Mouse (Mus musculus) intestine, embryonic 15.5 days (tissue): ENCODE results near the gene Manea. TPM values are rescaled to one million over a fixed set of nuclear protein-coding genes. Genes with fewer than 3 reads are reported as not detected.

Experiments used
- ATAC-seq: fragments of 200-750 bp; cut with Nextera tagmentation; 2 replicates; pipeline ENCODE4 v1.8.0; 2017; ENCODE audit warnings: moderate TSS enrichment, moderate library complexity
- H3K27ac ChIP-seq: fragments of 300-500 bp; sonication (generic); 2 replicates; pipeline ENCODE4 v1.5.1; 2015; ENCODE audit warnings: mild to moderate bottlenecking, inconsistent platforms
- H3K27me3 ChIP-seq: fragments of 300-500 bp; sonication (generic); replicated peaks from 2 replicates; pipeline ENCODE4 v1.6.1; 2015; ENCODE audit warnings: inconsistent platforms
- H3K36me3 ChIP-seq: fragments of 300-500 bp; sonication (generic); 2 replicates; pipeline ENCODE4 v1.6.1; 2015; ENCODE audit warnings: inconsistent platforms
- H3K4me1 ChIP-seq: fragments of 300-500 bp; sonication (generic); replicated peaks from 2 replicates; pipeline ENCODE4 v1.6.1; 2015; ENCODE audit warnings: inconsistent platforms
- H3K4me2 ChIP-seq: fragments of 300-500 bp; sonication (generic); replicated peaks from 2 replicates; pipeline ENCODE4 v1.6.1; 2015; ENCODE audit warnings: mild to moderate bottlenecking, inconsistent platforms
- H3K4me3 ChIP-seq: fragments of 300-500 bp; sonication (generic); replicated peaks from 2 replicates; pipeline ENCODE4 v1.5.1; 2015; ENCODE audit warnings: inconsistent platforms
- H3K9ac ChIP-seq: fragments of 300-500 bp; sonication (generic); 2 replicates; pipeline ENCODE4 v1.6.1; 2015; ENCODE audit warnings: inconsistent platforms
- H3K9me3 ChIP-seq: fragments of 300-500 bp; sonication (generic); 2 replicates; pipeline ENCODE4 v1.6.1; 2016; ENCODE audit warnings: inconsistent platforms
- whole genome bisulfite sequencing: fragments of 180-500 bp; shearing (Covaris S2); methylation state at CpG from one replicate; pipeline ENCODE4 v1.1.7; 2015; 5-methylcytosine and 5-hydroxymethylcytosine counted together
- polyA plus RNA-seq: library from polyadenylated mRNA; unstranded; fragments of >200 nt; fragmentation: Nextera tagmentation; extraction: Ambion mirVana; gene quantifications from 2 replicates; pipeline ENCODE4 v1.2.1, GENCODE M21; 2015

The Manea gene
- polyA plus RNA-seq, 1 experiment from 2014 or later, result 9.9 TPM

DNA sequence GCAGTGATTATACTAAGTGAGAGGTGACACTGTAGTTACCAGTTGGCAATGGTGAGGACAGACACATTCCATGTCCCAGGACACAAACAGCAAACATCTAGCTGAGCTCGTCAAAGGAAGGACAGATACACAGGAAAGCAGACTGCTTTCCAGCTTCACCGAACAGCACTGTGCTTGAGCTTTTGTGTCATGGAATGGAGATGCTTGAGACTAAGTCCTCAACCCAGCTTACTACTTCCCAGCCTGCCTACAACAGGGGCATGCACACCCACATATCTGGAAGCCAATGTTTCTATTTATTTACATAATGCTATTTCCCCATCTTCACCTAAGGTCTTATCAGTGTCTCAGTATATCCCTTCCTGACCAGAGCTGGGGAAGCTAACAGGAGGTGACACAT lies 70.9 kb downstream of the Manea start:
- ATAC-seq, result no peak
- Histone ChIP-seq H3K9ac (no peak overlapping the region), H3K36me3 (no peaks in the 10 kb centered on the region), H3K4me2 (no peak overlapping the region), H3K27me3 (no peaks in the 10 kb centered on the region), H3K4me3 (no peak overlapping the region), H3K9me3 (no peaks in the 10 kb centered on the region), H3K4me1 (no peaks in the 10 kb centered on the region), H3K27ac (no peak overlapping the region)
- WGBS, result 84% methylated on average over 2 of the region's 2 CpGs
